Mouse (Mus musculus) heart, postnatal 0 days (tissue): ENCODE data around the gene Lzts2. TPM values are rescaled to one million over a fixed set of nuclear protein-coding genes. Genes with fewer than 3 reads are reported as not detected.

ENCODE experiments used
- ATAC-seq: fragments of 200-750 bp; cut with Nextera tagmentation; 2 replicates; pipeline ENCODE4 v1.8.0; 2017; ENCODE audit warnings: low read depth, moderate number of reproducible peaks, moderate library complexity; ENCODE audit not compliant: insufficient read depth
- DNase-seq: peaks from one replicate; pipeline ENCODE4 v3.0.0-alpha.2; 2016; ENCODE audit warnings: low spot score
- H3K27ac ChIP-seq: fragments of 300-500 bp; sonication (generic); 2 replicates; pipeline ENCODE4 v1.5.1; 2014; ENCODE audit warnings: low read depth, mild to moderate bottlenecking
- H3K27me3 ChIP-seq: fragments of 300-500 bp; sonication (generic); 2 replicates; pipeline ENCODE4 v1.6.1; 2014; ENCODE audit warnings: low read length, mixed read lengths; ENCODE audit not compliant: control insufficient read depth, insufficient read depth
- H3K36me3 ChIP-seq: fragments of 300-500 bp; sonication (generic); replicated peaks from 2 replicates; pipeline ENCODE4 v1.6.1; 2014; ENCODE audit warnings: low read length, mixed read lengths; ENCODE audit not compliant: control insufficient read depth, insufficient read depth
- H3K4me1 ChIP-seq: fragments of 300-500 bp; sonication (generic); 2 replicates; pipeline ENCODE4 v1.6.1; 2014; ENCODE audit warnings: antibody characterized with exemption; ENCODE audit not compliant: control insufficient read depth, insufficient read depth
- H3K4me2 ChIP-seq: fragments of 300-500 bp; sonication (generic); 2 replicates; pipeline ENCODE4 v1.6.1; 2014; ENCODE audit warnings: low read depth, mild to moderate bottlenecking, low read length, moderate library complexity
- H3K4me3 ChIP-seq: fragments of 300-500 bp; sonication (generic); 2 replicates; pipeline ENCODE4 v1.5.1; 2014; ENCODE audit warnings: low read depth, low read length
- H3K9ac ChIP-seq: fragments of 300-500 bp; sonication (generic); replicated peaks from 2 replicates; pipeline ENCODE4 v1.6.1; 2014; ENCODE audit warnings: low read depth, low read length, mixed read lengths
- H3K9me3 ChIP-seq: fragments of 300-500 bp; sonication (generic); replicated peaks from 2 replicates; pipeline ENCODE4 v1.6.1; 2016; ENCODE audit warnings: low read length; ENCODE audit not compliant: control insufficient read depth
- CTCF ChIP-seq: IDR thresholded peaks from 2 replicates; pipeline ENCODE4 v1.5.1; 2016; ENCODE audit warnings: antibody characterized with exemption, control low read depth, low read depth
- EP300 ChIP-seq: IDR thresholded peaks from 2 replicates; pipeline ENCODE4 v1.6.1; 2016; ENCODE audit warnings: antibody characterized with exemption, low read depth
- WGBS: fragments of 180-500 bp; shearing (Covaris S2); extraction: QIAGEN DNeasy Blood & Tissue Kit; methylation state at CpG from one replicate; pipeline ENCODE4 v1.1.7; 2014; 5-methylcytosine and 5-hydroxymethylcytosine counted together
- polyA plus RNA-seq: library from polyadenylated mRNA; unstranded; fragments of >200 nt; fragmentation: Nextera tagmentation; extraction: Ambion mirVana; gene quantifications from 2 replicates; pipeline ENCODE4 v1.2.1, GENCODE M21; 2015
- total RNA-seq: library from RNA; depleted of rRNA; stranded (reverse); fragments of >200 nt; gene quantifications from 2 replicates; pipeline ENCODE4 v1.2.3, GENCODE M21; 2014; ENCODE audit warnings: low replicate concordance

Lzts2 gene
- total and polyA plus RNA-seq, 2 experiments from 2014 or later: 29.7 to 127 TPM

- ATAC-seq (peak; percentile 82), DNase-seq (peak; percentile 87)
- H3K9me3 ChIP-seq: no peaks in the 10 kb centered on the region
- H3K4me3 ChIP-seq: peak within 1 kb of the TSS; percentile 60
- peaks cover 18% of the 10 kb centered on the region for H3K4me1 ChIP-seq
- peaks cover 14% of the 10 kb centered on the region for H3K27me3 ChIP-seq
- peak; percentile 62 for TF ChIP-seq CTCF
- no peak for TF ChIP-seq EP300
- H3K4me2 ChIP-seq: peak within 1 kb of the TSS; percentile 80
- under 1% methylated on average over 26 of the region's 26 CpGs for WGBS
- H3K9ac ChIP-seq: peak within 1 kb of the TSS; percentile 58
- peak within 1 kb of the TSS; percentile 87 for H3K27ac ChIP-seq
- peaks cover 17% of the 10 kb centered on the region for H3K36me3 ChIP-seq
Measured at GRCm38 (mm10) chr19:45047417-45047934, 33.3 kb downstream of the Lzts2 start, which contains the start of gene Sfxn3. Sfxn3 (plus strand) TSS chr19:45047503.

- H3K36me3 ChIP-seq: peaks cover 22% of the 10 kb centered on the region
- peak overlapping the region; percentile 80 for H3K4me2 ChIP-seq
- WGBS: 21% methylated on average over 11 of the region's 11 CpGs
Measured at GRCm38 (mm10) chr19:45047935-45048643, 33.9 kb downstream of the Lzts2 start.

GRCm38 (mm10) chr19:45048644-45049365 is 34.6 kb downstream of the Lzts2 start:
- H3K36me3 ChIP-seq: peaks cover 24% of the 10 kb centered on the region
- TF ChIP-seq EP300: no peak
- DNase-seq (no peak), ATAC-seq (no peak)
- peak overlapping the region; percentile 87 for H3K27ac ChIP-seq
- no peaks in the 10 kb centered on the region for H3K9me3 ChIP-seq
- H3K4me1 ChIP-seq: peaks cover 18% of the 10 kb centered on the region
- peak overlapping the region; percentile 80 for H3K4me2 ChIP-seq
- peak overlapping the region; percentile 58; the same call in 1 of the 2 replicates for H3K9ac ChIP-seq
- peak overlapping the region; percentile 60 for H3K4me3 ChIP-seq
- 79% methylated on average over 12 of the region's 12 CpGs for WGBS
- peaks cover 14% of the 10 kb centered on the region for H3K27me3 ChIP-seq

More at GRCm38 (mm10) chr19:45047935-45048643, 33.9 kb downstream of the Lzts2 start:
- ATAC-seq: peak; percentile 60
- Histone ChIP-seq H3K4me1 (peaks cover 18% of the 10 kb centered on the region), H3K9ac (peak overlapping the region; percentile 58), H3K27me3 (peaks cover 14% of the 10 kb centered on the region), H3K4me3 (peak overlapping the region; percentile 60), H3K27ac (peak overlapping the region; percentile 87), H3K9me3 (no peaks in the 10 kb centered on the region)
- no peak for TF ChIP-seq CTCF
- TF ChIP-seq EP300: no peak
- peak; percentile 80 for DNase-seq

GRCm38 (mm10) chr19:45049523-45049922 is 35.3 kb downstream of the Lzts2 start:
- H3K27ac ChIP-seq: no peak overlapping the region
- no peak overlapping the region for H3K9ac ChIP-seq
- peaks cover 18% of the 10 kb centered on the region for H3K4me1 ChIP-seq
- WGBS: 65% methylated on average over 9 of the region's 9 CpGs
- ATAC-seq: no peak
- no peak overlapping the region for H3K4me2 ChIP-seq
- H3K4me3 ChIP-seq: no peak overlapping the region
- H3K27me3 ChIP-seq: peaks cover 14% of the 10 kb centered on the region
- TF ChIP-seq CTCF (no peak), EP300 (no peak)
- H3K9me3 ChIP-seq: no peaks in the 10 kb centered on the region
- no peak for DNase-seq
- peaks cover 24% of the 10 kb centered on the region for H3K36me3 ChIP-seq

GRCm38 (mm10) chr19:45053451-45053850 is 39.2 kb downstream of the Lzts2 start:
- TF ChIP-seq CTCF (no peak), EP300 (no peak)
- DNase-seq: no peak
- peaks cover 18% of the 10 kb centered on the region for H3K4me1 ChIP-seq
- no peak overlapping the region for H3K27ac ChIP-seq
- ATAC-seq: no peak
- no peaks in the 10 kb centered on the region for H3K27me3 ChIP-seq
- 80% methylated on average over 8 of the region's 8 CpGs for WGBS
- no peak overlapping the region for H3K4me2 ChIP-seq
- no peak overlapping the region for H3K9ac ChIP-seq
- no peaks in the 10 kb centered on the region for H3K9me3 ChIP-seq
- H3K36me3 ChIP-seq: peaks cover 24% of the 10 kb centered on the region
- H3K4me3 ChIP-seq: no peak overlapping the region
